In the genomic region with DNA sequence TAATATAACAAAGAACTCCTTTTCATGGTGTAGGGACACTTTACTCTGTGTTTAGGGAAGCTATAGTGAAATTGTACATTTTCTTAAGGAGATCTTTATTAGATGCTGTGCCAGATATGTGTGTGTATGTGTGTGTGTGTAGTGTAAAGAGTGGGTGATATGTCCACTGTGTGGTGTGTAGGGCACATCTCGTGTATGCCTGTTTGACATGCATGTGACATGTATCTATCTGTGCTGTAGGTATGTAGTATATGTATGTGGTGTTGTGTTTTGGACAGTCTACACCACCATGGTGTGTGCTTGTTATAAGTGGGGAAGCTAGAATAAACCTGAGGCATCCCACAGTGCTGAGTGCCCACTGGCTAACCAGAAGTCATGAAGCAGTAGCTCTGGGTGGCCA, we compare ENCODE assay signal across 10 mouse cellular contexts. TPM values are rescaled to one million over a fixed set of nuclear protein-coding genes. Genes with fewer than 3 reads are reported as not detected.
DNase-seq lines count a peak whose midpoint lies in the region; ATAC-seq and TF ChIP-seq lines count a peak whose summit lies in the region.
"Had no signal": no experiment of that assay in that cellular context is flagged by ENCODE, and none has a peak within 500 bp of the region (broad histone marks: within the 10 kb centered on the region; RNA-seq: fewer than 3 reads in every experiment).

No protein-coding gene starts in this region.

- H3K4me1 ChIP-seq in lung, embryonic 14.5 days (ENCODE audit: insufficient read depth), result no peaks in the 10 kb centered on the region
- peaks cover 54% of the 10 kb centered on the region for H3K4me1 ChIP-seq in forebrain, embryonic 12.5 days
- H3K4me1 ChIP-seq in intestine, embryonic 16.5 days (ENCODE audit: control insufficient read depth, insufficient read depth, low read length), result peaks cover 8% of the 10 kb centered on the region
- peaks cover 61% of the 10 kb centered on the region for H3K4me1 ChIP-seq in neural tube, embryonic 13.5 days (replicated peaks)

- peak overlapping the region; percentile 62 for H3K4me2 ChIP-seq in lung, embryonic 14.5 days
- peak overlapping the region; percentile 48 for H3K4me2 ChIP-seq in forebrain, embryonic 12.5 days
- no peak overlapping the region for H3K4me2 ChIP-seq in intestine, embryonic 16.5 days (ENCODE audit: low read depth, low read length)
- peak overlapping the region; percentile 57 for H3K4me2 ChIP-seq in neural tube, embryonic 13.5 days

- no peaks in the 10 kb centered on the region for H3K9me3 ChIP-seq in lung, embryonic 14.5 days (ENCODE audit: low read depth, low read length)
- H3K9me3 ChIP-seq in forebrain, embryonic 12.5 days, result no peaks in the 10 kb centered on the region
- no peaks in the 10 kb centered on the region for H3K9me3 ChIP-seq in intestine, embryonic 16.5 days (ENCODE audit: control insufficient read depth, low read length)
- H3K9me3 ChIP-seq in neural tube, embryonic 13.5 days, result no peaks in the 10 kb centered on the region

- TF ChIP-seq CTCF in lung, embryonic 14.5 days (IDR thresholded peaks at IDR 0.05; ENCODE audit: low read depth), result no peak

- H3K36me3 ChIP-seq in lung, embryonic 14.5 days (ENCODE audit: insufficient read depth), result no peaks in the 10 kb centered on the region
- no peaks in the 10 kb centered on the region for H3K36me3 ChIP-seq in forebrain, embryonic 12.5 days (replicated peaks)
- H3K36me3 ChIP-seq in intestine, embryonic 16.5 days (ENCODE audit: control insufficient read depth, insufficient read depth, low read length), result no peaks in the 10 kb centered on the region
- no peaks in the 10 kb centered on the region for H3K36me3 ChIP-seq in neural tube, embryonic 13.5 days

- DNase-seq in lung, embryonic 14.5 days, result no peak
- no peak for DNase-seq in lung, postnatal 36 days
- DNase-seq in left cerebral cortex, adult 9 months (ENCODE audit: low spot score in 2 of 2), result no peak
- DNase-seq in gastrocnemius, postnatal 25 days, result no peak
- DNase-seq in adrenal gland, postnatal 4 days (ENCODE audit: low spot score in 2 of 2), result no peak
- DNase-seq: thymus, adult 2 months had no signal

- no peak overlapping the region for H3K4me3 ChIP-seq in lung, embryonic 14.5 days (ENCODE audit: low read depth, low read length)
- H3K4me3 ChIP-seq in forebrain, embryonic 12.5 days (replicated peaks), result peak overlapping the region; percentile 26
- H3K4me3 ChIP-seq in intestine, embryonic 16.5 days (ENCODE audit: low read length), result no peak overlapping the region
- peak overlapping the region; percentile 36 for H3K4me3 ChIP-seq in neural tube, embryonic 13.5 days

- no peak overlapping the region for H3K27ac ChIP-seq in lung, embryonic 14.5 days (ENCODE audit: low read depth)
- peak overlapping the region; percentile 15; the same call in 1 of the 2 replicates for H3K27ac ChIP-seq in forebrain, embryonic 12.5 days
- H3K27ac ChIP-seq in intestine, embryonic 16.5 days (ENCODE audit: low read length), result no peak overlapping the region
- H3K27ac ChIP-seq in neural tube, embryonic 13.5 days (replicated peaks), result peak overlapping the region; percentile 64; the same call in 1 of the 2 replicates

- peak; percentile 36; the same call in 1 of the 2 replicates for ATAC-seq in lung, embryonic 14.5 days (ENCODE audit: insufficient read depth)
- ATAC-seq in forebrain, embryonic 12.5 days (ENCODE audit: low FRiP score), result peak; percentile 22
- 0 out of 2 replicates have a peak, but pooled peaks have one; percentile 6 for ATAC-seq in intestine, embryonic 16.5 days
- ATAC-seq in neural tube, embryonic 13.5 days (ENCODE audit: low read depth), result peak; percentile 40
- ATAC-seq: inflammation-experienced regulatory T-cells, adult 6 months had no signal

- H3K27me3 ChIP-seq in lung, embryonic 14.5 days (ENCODE audit: insufficient read depth, low read length), result no peaks in the 10 kb centered on the region
- H3K27me3 ChIP-seq in forebrain, embryonic 12.5 days, result peaks cover 36% of the 10 kb centered on the region
- no peaks in the 10 kb centered on the region for H3K27me3 ChIP-seq in intestine, embryonic 16.5 days (replicated peaks; ENCODE audit: control insufficient read depth, insufficient read depth, low read length)
- peaks cover 47% of the 10 kb centered on the region for H3K27me3 ChIP-seq in neural tube, embryonic 13.5 days

- 74% methylated on average over 1 of the region's 1 CpGs for WGBS in lung, embryonic 14.5 days
- 62% methylated on average over 1 of the region's 1 CpGs for WGBS in forebrain, embryonic 12.5 days
- 79% methylated on average over 1 of the region's 1 CpGs for WGBS in intestine, embryonic 16.5 days
- 74% methylated on average over 1 of the region's 1 CpGs for WGBS in neural tube, embryonic 13.5 days

- H3K9ac ChIP-seq in lung, embryonic 14.5 days, result no peak overlapping the region
- H3K9ac ChIP-seq in forebrain, embryonic 12.5 days, result 0 out of 2 replicates have a peak overlapping the region, but pooled peaks have one; percentile 36
- no peak overlapping the region for H3K9ac ChIP-seq in intestine, embryonic 16.5 days (ENCODE audit: low read depth, low read length)
- peak overlapping the region; percentile 63; the same call in 1 of the 2 replicates for H3K9ac ChIP-seq in neural tube, embryonic 13.5 days

RNA-seq across cellular contexts. Expression of gene Fgd3, which starts 0.4 kb away (rescaled TPM):
- 0.34 and 0.42 TPM in 2 replicates for polyA plus RNA-seq in lung, embryonic 14.5 days (2014; fragmentation: Nextera tagmentation; extraction: Ambion mirVana)
- 1.7 and 2.5 TPM in 2 replicates for polyA plus RNA-seq in forebrain, embryonic 12.5 days (2016; fragmentation: Nextera tagmentation; extraction: Ambion mirVana)
- polyA plus RNA-seq in intestine, embryonic 16.5 days (2015; fragmentation: Nextera tagmentation; extraction: Ambion mirVana), result 0.82 and 1.2 TPM in 2 replicates
- polyA plus RNA-seq in neural tube, embryonic 13.5 days (2015; fragmentation: Nextera tagmentation; extraction: Ambion mirVana), result 3.1 and 3.8 TPM in 2 replicates
- under 1 TPM; 0.54 to 0.97 TPM for total RNA-seq in gastrocnemius, postnatal 25 days (2021)
- 1 to 10 TPM; 5.3 to 6.0 TPM for total RNA-seq in adrenal gland, postnatal 4 days (2021)

RNA-seq across cellular contexts. Expression of gene Bicd2, which starts 20.9 kb away (rescaled TPM):
- 33.7 and 36.7 TPM in 2 replicates for polyA plus RNA-seq in lung, embryonic 14.5 days (2014; fragmentation: Nextera tagmentation; extraction: Ambion mirVana)
- polyA plus RNA-seq in forebrain, embryonic 12.5 days (2016; fragmentation: Nextera tagmentation; extraction: Ambion mirVana), result 38.9 and 39.1 TPM in 2 replicates
- 14.7 and 15.7 TPM in 2 replicates for polyA plus RNA-seq in intestine, embryonic 16.5 days (2015; fragmentation: Nextera tagmentation; extraction: Ambion mirVana)
- polyA plus RNA-seq in neural tube, embryonic 13.5 days (2015; fragmentation: Nextera tagmentation; extraction: Ambion mirVana), result 35.4 and 35.9 TPM in 2 replicates
- 10 to 100 TPM; 19.9 to 23.1 TPM for total RNA-seq in gastrocnemius, postnatal 25 days (2021)
- total RNA-seq in adrenal gland, postnatal 4 days (2021), result 10 to 100 TPM; 33.5 to 35.9 TPM

Comparison
In these comparisons a context has a peak if more than half of its experiments do, and no peak if none do; other contexts are left out.
1. H3K27ac ChIP-seq: peak in forebrain, embryonic 12.5 days (single experiment) and neural tube, embryonic 13.5 days (single experiment); none in lung, embryonic 14.5 days (single experiment) and intestine, embryonic 16.5 days (single experiment).
2. H3K4me3 ChIP-seq: peak in forebrain, embryonic 12.5 days (single experiment) and neural tube, embryonic 13.5 days (single experiment); none in lung, embryonic 14.5 days (single experiment) and intestine, embryonic 16.5 days (single experiment).
3. H3K9ac ChIP-seq: peak in forebrain, embryonic 12.5 days (single experiment) and neural tube, embryonic 13.5 days (single experiment); none in lung, embryonic 14.5 days (single experiment) and intestine, embryonic 16.5 days (single experiment).
4. Peak in every context shown above with its lines, with median percentiles within 50 percentile points of each other: ATAC-seq.